Mouse (Mus musculus) stomach, postnatal 0 days (tissue): ENCODE measurements around the gene Gm16181. TPM values are rescaled to one million over a fixed set of nuclear protein-coding genes. Genes with fewer than 3 reads are reported as not detected.

Experiments used
- ATAC-seq: fragments of 200-750 bp; cut with Nextera tagmentation; 2 replicates; pipeline ENCODE4 v1.8.0; 2017; ENCODE audit not compliant: low FRiP score, low TSS enrichment
- DNase-seq: peaks from one replicate; pipeline ENCODE4 v3.0.0-alpha.2; 2016; ENCODE audit warnings: low spot score
- H3K27ac ChIP-seq: fragments of 300-500 bp; sonication (generic); replicated peaks from 2 replicates; pipeline ENCODE4 v1.5.1; 2014; ENCODE audit warnings: mild to moderate bottlenecking, control low read depth
- H3K27me3 ChIP-seq: fragments of 300-500 bp; sonication (generic); 2 replicates; pipeline ENCODE4 v1.6.1; 2014; ENCODE audit warnings: low read length; ENCODE audit not compliant: control insufficient read depth, insufficient read depth
- H3K36me3 ChIP-seq: fragments of 300-500 bp; sonication (generic); 2 replicates; pipeline ENCODE4 v1.6.1; 2014; ENCODE audit warnings: low read length, mixed read lengths; ENCODE audit not compliant: control insufficient read depth, insufficient read depth
- H3K4me1 ChIP-seq: fragments of 300-500 bp; sonication (generic); replicated peaks from 2 replicates; pipeline ENCODE4 v1.6.1; 2014; ENCODE audit warnings: antibody characterized with exemption; ENCODE audit not compliant: control insufficient read depth, insufficient read depth
- H3K4me2 ChIP-seq: fragments of 300-500 bp; sonication (generic); replicated peaks from 2 replicates; pipeline ENCODE4 v1.6.1; 2014; ENCODE audit warnings: low read depth, mild to moderate bottlenecking, control low read depth, moderate library complexity
- H3K4me3 ChIP-seq: fragments of 300-500 bp; sonication (generic); 2 replicates; pipeline ENCODE4 v1.5.1; 2014; ENCODE audit warnings: low read depth, low read length, control low read depth
- H3K9ac ChIP-seq: fragments of 300-500 bp; sonication (generic); 2 replicates; pipeline ENCODE4 v1.6.1; 2014; ENCODE audit warnings: mild to moderate bottlenecking, low read length, control low read depth, mixed read lengths
- H3K9me3 ChIP-seq: fragments of 300-500 bp; sonication (generic); 2 replicates; pipeline ENCODE4 v1.6.1; 2016; ENCODE audit warnings: low read length; ENCODE audit not compliant: control insufficient read depth
- CTCF ChIP-seq: IDR thresholded peaks from 2 replicates; pipeline ENCODE4 v1.5.1; 2016; ENCODE audit warnings: antibody characterized with exemption, low read depth, mild to moderate bottlenecking, moderate library complexity
- EP300 ChIP-seq: optimal IDR thresholded peaks from 2 replicates; pipeline ENCODE3; 2016; ENCODE audit warnings: antibody characterized with exemption
- WGBS: fragments of 180-500 bp; shearing (Covaris S2); extraction: QIAGEN DNeasy Blood & Tissue Kit; methylation state at CpG from one replicate; pipeline ENCODE4 v1.1.7; 2014; 5-methylcytosine and 5-hydroxymethylcytosine counted together
- polyA plus RNA-seq: library from polyadenylated mRNA; unstranded; fragments of >200 nt; fragmentation: Nextera tagmentation; extraction: Ambion mirVana; gene quantifications from 2 replicates; pipeline ENCODE4 v1.2.1, GENCODE M21; 2015

The Gm16181 gene
- polyA plus RNA-seq, 1 experiment from 2014 or later, result 0.27 TPM

DNA sequence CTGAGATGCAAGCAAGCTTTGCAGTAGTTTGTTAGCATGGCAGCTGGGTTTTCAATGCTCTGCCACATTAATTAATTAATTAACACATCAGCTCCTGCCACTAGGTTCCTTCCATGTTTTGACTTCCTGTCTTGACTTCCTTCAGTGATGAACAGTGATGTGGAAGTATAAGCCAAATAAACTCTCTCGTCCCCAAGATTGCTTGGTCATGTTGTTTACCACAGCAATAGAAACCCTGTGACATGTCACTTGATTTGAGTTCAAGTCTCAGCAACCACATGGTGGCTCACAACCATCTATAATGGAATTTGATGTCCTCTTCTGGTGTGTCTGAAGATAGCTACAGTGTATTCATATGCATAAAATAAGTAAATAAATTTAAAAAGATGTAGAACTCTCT, 36.7 kb downstream of the Gm16181 start:
- H3K27ac ChIP-seq, result no peak overlapping the region
- no peaks in the 10 kb centered on the region for H3K27me3 ChIP-seq
- no peak overlapping the region for H3K4me3 ChIP-seq
- no peak for DNase-seq
- H3K36me3 ChIP-seq, result peaks cover 8% of the 10 kb centered on the region; the same call in 1 of the 2 replicates
- no peak overlapping the region for H3K4me2 ChIP-seq
- H3K4me1 ChIP-seq, result no peaks in the 10 kb centered on the region
- 48% methylated on average over 1 of the region's 1 CpGs for WGBS
- no peak overlapping the region for H3K9ac ChIP-seq
- TF ChIP-seq CTCF (no peak), EP300 (no peak)
- ATAC-seq, result no peak
- H3K9me3 ChIP-seq, result no peaks in the 10 kb centered on the region

DNA sequence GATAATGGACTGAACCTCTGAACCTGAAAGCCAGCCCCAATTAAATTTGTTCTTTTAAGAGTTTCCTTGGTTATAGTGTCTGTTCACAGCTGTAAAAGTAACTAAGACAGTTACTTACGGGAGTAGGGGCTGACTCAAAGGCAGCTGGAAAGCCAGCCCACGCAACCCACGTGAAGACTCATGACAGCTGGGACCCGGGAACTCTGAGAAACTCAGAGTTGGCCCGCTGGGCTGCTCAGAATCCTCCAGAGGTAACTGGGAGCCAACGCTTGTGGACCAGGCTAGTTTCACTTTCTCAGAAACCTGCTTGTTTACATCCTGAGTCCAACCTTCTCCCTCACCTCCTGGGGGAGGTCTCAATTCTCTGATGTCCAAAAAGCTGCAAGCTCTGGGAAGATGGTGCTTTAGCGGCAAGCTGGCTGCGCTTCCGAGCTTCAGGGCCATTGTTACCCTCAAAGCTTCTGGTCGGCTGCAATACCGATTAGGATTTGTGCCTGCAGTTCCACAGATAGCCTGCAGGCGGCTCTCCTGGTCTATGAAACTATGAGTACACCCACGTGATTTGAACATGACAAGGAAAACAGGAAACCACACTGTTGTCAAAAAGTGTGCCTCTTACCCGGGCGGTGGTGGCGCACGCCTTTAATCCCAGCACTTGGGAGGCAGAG, 37.3 kb downstream of the Gm16181 start:
- 9% methylated on average over 17 of the region's 17 CpGs for WGBS
- peak overlapping the region; percentile 31 for H3K4me3 ChIP-seq
- H3K27me3 ChIP-seq, result no peaks in the 10 kb centered on the region

DNA sequence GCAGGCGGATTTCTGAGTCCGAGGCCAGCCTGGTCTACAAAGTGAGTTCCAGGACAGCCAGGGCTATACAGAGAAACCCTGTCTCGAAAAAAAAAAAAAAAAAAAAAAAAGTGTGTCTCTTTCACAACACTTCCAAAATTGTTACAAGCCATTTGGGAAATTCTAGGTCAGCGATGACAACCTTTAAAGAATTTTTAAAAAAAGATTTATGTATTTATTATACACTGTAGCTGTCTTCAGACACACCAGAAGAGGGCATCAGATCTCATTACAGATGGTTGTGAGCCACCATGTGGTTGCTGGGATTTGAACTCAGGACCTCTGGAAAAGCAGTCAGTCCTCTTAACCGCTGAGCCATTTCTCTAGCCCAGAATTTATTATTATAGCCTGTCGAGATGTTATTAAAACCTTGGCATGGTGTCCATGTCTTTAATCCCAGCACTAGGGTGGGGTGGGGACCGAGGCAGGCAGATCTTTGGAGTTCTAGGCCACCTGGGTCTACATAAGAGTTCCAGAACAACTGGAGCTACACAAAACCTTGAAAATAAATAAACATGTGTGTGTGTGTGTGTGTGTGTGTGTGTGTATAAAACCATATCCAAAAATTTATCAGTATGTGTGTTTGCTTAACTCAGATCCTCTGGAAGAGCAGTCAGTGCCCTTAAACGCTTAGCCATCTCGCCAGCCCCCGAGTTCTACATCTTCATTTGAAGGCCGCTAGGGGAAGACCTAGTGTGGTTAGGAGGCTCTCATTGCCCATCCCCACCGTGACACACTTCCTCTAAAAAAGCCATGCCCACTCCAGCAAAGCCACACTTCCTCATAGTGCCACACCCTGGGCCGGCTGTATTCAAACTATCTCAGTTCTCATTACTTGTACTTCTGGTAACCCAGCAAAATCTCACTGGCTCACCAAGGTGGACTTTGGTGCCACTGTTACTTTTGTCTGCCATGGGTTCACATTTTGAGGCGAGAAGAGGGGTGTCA, 38.2 kb downstream of the Gm16181 start:
- WGBS, result 44% methylated on average over 13 of the region's 14 CpGs

More for the DNA sequence above, 37.3 kb downstream of the Gm16181 start:
- H3K4me1 ChIP-seq, result no peaks in the 10 kb centered on the region
- no peak overlapping the region for H3K27ac ChIP-seq
- 0 out of 2 replicates have a peak, but pooled peaks cover 2% of the 10 kb centered on the region for H3K36me3 ChIP-seq
- peak overlapping the region; percentile 47; the same call in 1 of the 2 replicates for H3K9ac ChIP-seq
- H3K9me3 ChIP-seq, result no peaks in the 10 kb centered on the region
- ATAC-seq (peak; percentile 34), DNase-seq (peak; percentile 91)
- no peak for TF ChIP-seq EP300
- TF ChIP-seq CTCF, result peak; percentile 90
- peak overlapping the region; percentile 53 for H3K4me2 ChIP-seq

DNA sequence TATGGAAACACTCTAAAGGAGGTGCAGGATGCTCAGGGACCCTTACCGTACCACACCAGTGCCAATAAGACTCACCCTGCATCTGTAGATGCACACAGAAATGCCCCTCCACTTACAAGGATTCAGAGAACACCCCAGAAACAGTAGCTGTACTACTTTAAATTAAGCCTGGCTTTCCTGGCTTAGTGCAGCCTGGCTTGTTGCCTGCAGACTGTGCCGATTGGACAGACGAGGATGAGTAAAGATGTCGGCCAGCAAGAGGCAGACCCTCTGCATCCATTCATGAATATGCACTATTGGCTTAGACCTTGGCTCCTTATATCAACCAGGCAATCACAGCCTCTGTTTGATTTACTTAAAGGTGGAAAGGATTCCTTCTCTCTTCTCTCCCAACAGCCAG, 39.0 kb downstream of the Gm16181 start:
- 56% methylated on average over 4 of the region's 4 CpGs for WGBS
- H3K27me3 ChIP-seq, result no peaks in the 10 kb centered on the region
- DNase-seq (no peak), ATAC-seq (no peak)
- H3K4me3 ChIP-seq, result no peak overlapping the region
- no peaks in the 10 kb centered on the region for H3K9me3 ChIP-seq
- H3K4me2 ChIP-seq, result no peak overlapping the region
- H3K4me1 ChIP-seq, result no peaks in the 10 kb centered on the region
- H3K9ac ChIP-seq, result no peak overlapping the region
- no peaks in the 10 kb centered on the region for H3K36me3 ChIP-seq
- no peak for TF ChIP-seq CTCF
- no peak for TF ChIP-seq EP300
- no peak overlapping the region for H3K27ac ChIP-seq

More for the DNA sequence above, 38.2 kb downstream of the Gm16181 start:
- Histone ChIP-seq H3K27me3 (no peaks in the 10 kb centered on the region), H3K27ac (no peak overlapping the region), H3K36me3 (no peaks in the 10 kb centered on the region), H3K4me1 (no peaks in the 10 kb centered on the region), H3K9ac (no peak overlapping the region), H3K4me3 (no peak overlapping the region), H3K4me2 (no peak overlapping the region), H3K9me3 (no peaks in the 10 kb centered on the region)
- DNase-seq (peak; percentile 63), ATAC-seq (no peak)
- no peak for TF ChIP-seq EP300
- TF ChIP-seq CTCF, result peak; percentile 20; the same call in 1 of the 2 replicates

DNA sequence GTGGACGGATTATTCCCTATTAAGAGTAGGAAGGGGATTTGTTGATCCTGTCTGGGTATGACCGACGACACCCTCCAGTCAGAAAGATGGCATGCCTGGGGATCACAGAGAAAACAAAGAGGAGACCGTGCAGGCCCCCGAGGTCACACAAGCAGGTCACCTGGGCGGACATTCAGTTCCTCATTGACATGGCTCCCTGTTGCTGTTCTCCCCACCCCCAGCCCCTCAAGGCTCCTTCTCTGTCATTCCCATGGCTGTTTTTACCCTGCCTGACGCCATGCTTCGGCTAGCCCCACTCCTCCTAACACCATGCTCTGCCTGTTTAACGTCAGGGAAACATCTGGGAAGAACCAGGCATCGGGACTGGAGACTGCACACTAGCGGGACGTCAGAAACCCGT, 41.0 kb downstream of the Gm16181 start:
- Histone ChIP-seq H3K36me3 (no peaks in the 10 kb centered on the region), H3K9ac (no peak overlapping the region), H3K4me3 (no peak overlapping the region), H3K9me3 (no peaks in the 10 kb centered on the region), H3K27ac (no peak overlapping the region), H3K4me2 (no peak overlapping the region), H3K4me1 (no peaks in the 10 kb centered on the region), H3K27me3 (no peaks in the 10 kb centered on the region)
- TF ChIP-seq CTCF (no peak), EP300 (no peak)
- WGBS, result 68% methylated on average over 13 of the region's 13 CpGs
- no peak for ATAC-seq
- DNase-seq, result no peak
